Mouse (Mus musculus): ENCODE results near the gene Osbpl9. TPM values are rescaled to one million over a fixed set of nuclear protein-coding genes. Genes with fewer than 3 reads are reported as not detected.

Gene Osbpl9
- polyA plus RNA-seq, 1 experiment, result 63.0 TPM

- Histone ChIP-seq H3K4me2 (ENCODE audit: low read depth) (no peak overlapping the region), H3K4me3 (no peak overlapping the region), H3ac (ENCODE audit: control insufficient read depth, insufficient read length) (no peak overlapping the region), H3K79me2 (ENCODE audit: control insufficient read depth, insufficient read depth) (peaks cover 46% of the 10 kb centered on the region), H3K36me3 (ENCODE audit: control insufficient read depth, insufficient read depth) (no peaks in the 10 kb centered on the region), H3K27me3 (ENCODE audit: control insufficient read depth, insufficient read depth, insufficient read length) (no peaks in the 10 kb centered on the region)
- TF ChIP-seq MAX (IDR thresholded peaks at IDR 0.05; ENCODE audit: low read depth), result no peak
- TF ChIP-seq POLR2AphosphoS2 (IDR thresholded peaks at IDR 0.05; ENCODE audit: insufficient read length, low read depth), result no peak
These were observed 6.0 kb downstream of the Osbpl9 start for GRCm38 (mm10) chr4:109195900-109196629.

GRCm38 (mm10) chr4:109193886-109194285 lies 8.2 kb downstream of the Osbpl9 start:
- TF ChIP-seq E2F4 (IDR thresholded peaks at IDR 0.05; ENCODE audit: insufficient read depth) (no peak), POLR2AphosphoS2 (IDR thresholded peaks at IDR 0.05; ENCODE audit: insufficient read length, low read depth) (no peak), REST (IDR thresholded peaks at IDR 0.05; ENCODE audit: insufficient read depth, insufficient read length) (no peak), MYOG (IDR thresholded peaks at IDR 0.05; ENCODE audit: control insufficient read depth in 1 of 3, insufficient read depth in 1 of 3, insufficient read length in 2 of 3, low read depth in 2 of 3) (no peak), MYOD1 (IDR thresholded peaks at IDR 0.05; ENCODE audit: control insufficient read depth in 1 of 3, insufficient read length in 2 of 3, low read depth in 2 of 3) (no peak), USF1 (IDR thresholded peaks at IDR 0.05; ENCODE audit: low read depth) (no peak), MAX (IDR thresholded peaks at IDR 0.05; ENCODE audit: low read depth) (no peak), TCF3 (IDR thresholded peaks at IDR 0.05; ENCODE audit: insufficient read length, low read depth) (no peak)
- no peaks in the 10 kb centered on the region for H3K36me3 ChIP-seq (ENCODE audit: control insufficient read depth, insufficient read depth)
- no peak overlapping the region for H3K4me2 ChIP-seq (ENCODE audit: low read depth)
- no peaks in the 10 kb centered on the region for H3K27me3 ChIP-seq (ENCODE audit: control insufficient read depth, insufficient read depth, insufficient read length)
- peaks cover 43% of the 10 kb centered on the region for H3K79me2 ChIP-seq (ENCODE audit: control insufficient read depth, insufficient read depth)
- no peak overlapping the region for H3ac ChIP-seq (ENCODE audit: control insufficient read depth, insufficient read length)
- H3K4me3 ChIP-seq, result no peak overlapping the region

GRCm38 (mm10) chr4:109191598-109191997 lies 10.5 kb downstream of the Osbpl9 start:
- Histone ChIP-seq H3K4me2 (ENCODE audit: low read depth) (no peak overlapping the region), H3K4me3 (no peak overlapping the region)
- TF ChIP-seq POLR2A (IDR thresholded peaks at IDR 0.05; ENCODE audit: insufficient read length, low read depth) (no peak), REST (IDR thresholded peaks at IDR 0.05; ENCODE audit: insufficient read depth, insufficient read length) (no peak), MYOD1 (IDR thresholded peaks at IDR 0.05; ENCODE audit: control insufficient read depth in 1 of 3, insufficient read length in 2 of 3, low read depth in 2 of 3) (no peak), USF1 (IDR thresholded peaks at IDR 0.05; ENCODE audit: low read depth) (no peak), MYOG (IDR thresholded peaks at IDR 0.05; ENCODE audit: control insufficient read depth in 1 of 3, insufficient read depth in 1 of 3, insufficient read length in 2 of 3, low read depth in 2 of 3) (no peak), POLR2AphosphoS2 (IDR thresholded peaks at IDR 0.05; ENCODE audit: insufficient read length, low read depth) (no peak), MAX (IDR thresholded peaks at IDR 0.05; ENCODE audit: low read depth) (no peak), TCF12 (IDR thresholded peaks at IDR 0.05; ENCODE audit: insufficient read depth, poor library complexity, severe bottlenecking) (no peak), TCF3 (IDR thresholded peaks at IDR 0.05; ENCODE audit: insufficient read length, low read depth) (no peak), CEBPB (IDR thresholded peaks at IDR 0.05; ENCODE audit: insufficient read depth, poor library complexity, severe bottlenecking) (no peak), SRF (IDR thresholded peaks at IDR 0.05; ENCODE audit: control insufficient read depth, insufficient read length, low read depth) (no peak), E2F4 (IDR thresholded peaks at IDR 0.05; ENCODE audit: insufficient read depth) (no peak)

GRCm38 (mm10) chr4:109185616-109186405 lies 16.3 kb downstream of the Osbpl9 start:
- Histone ChIP-seq H3ac (ENCODE audit: control insufficient read depth, insufficient read length) (no peak overlapping the region), H3K27me3 (ENCODE audit: control insufficient read depth, insufficient read depth, insufficient read length) (no peaks in the 10 kb centered on the region), H3K36me3 (ENCODE audit: control insufficient read depth, insufficient read depth) (peaks cover 3% of the 10 kb centered on the region), H3K4me3 (no peak overlapping the region), H3K79me2 (ENCODE audit: control insufficient read depth, insufficient read depth) (peaks cover 23% of the 10 kb centered on the region), H3K4me2 (ENCODE audit: low read depth) (no peak overlapping the region)
- TF ChIP-seq POLR2A (IDR thresholded peaks at IDR 0.05; ENCODE audit: insufficient read length, low read depth) (no peak), E2F4 (IDR thresholded peaks at IDR 0.05; ENCODE audit: insufficient read depth) (no peak), MYOG (IDR thresholded peaks at IDR 0.05; ENCODE audit: control insufficient read depth in 1 of 3, insufficient read depth in 1 of 3, insufficient read length in 2 of 3, low read depth in 2 of 3) (no peak), POLR2AphosphoS2 (IDR thresholded peaks at IDR 0.05; ENCODE audit: insufficient read length, low read depth) (no peak)

More at GRCm38 (mm10) chr4:109191598-109191997, 10.5 kb downstream of the Osbpl9 start:
- Histone ChIP-seq H3K27me3 (ENCODE audit: control insufficient read depth, insufficient read depth, insufficient read length) (no peaks in the 10 kb centered on the region), H3K79me2 (ENCODE audit: control insufficient read depth, insufficient read depth) (peaks cover 40% of the 10 kb centered on the region), H3ac (ENCODE audit: control insufficient read depth, insufficient read length) (no peak overlapping the region), H3K36me3 (ENCODE audit: control insufficient read depth, insufficient read depth) (no peaks in the 10 kb centered on the region)

- H3K27me3 ChIP-seq (ENCODE audit: control insufficient read depth, insufficient read depth, insufficient read length), result no peaks in the 10 kb centered on the region
- no peaks in the 10 kb centered on the region for H3K36me3 ChIP-seq (ENCODE audit: control insufficient read depth, insufficient read depth)
- H3K4me2 ChIP-seq (ENCODE audit: low read depth), result peak overlapping the region; percentile 47
- H3K79me2 ChIP-seq (ENCODE audit: control insufficient read depth, insufficient read depth), result peaks cover 18% of the 10 kb centered on the region
- no peak overlapping the region for H3ac ChIP-seq (ENCODE audit: control insufficient read depth, insufficient read length)
- no peak overlapping the region for H3K4me3 ChIP-seq
- TF ChIP-seq MYOG (IDR thresholded peaks at IDR 0.05; ENCODE audit: control insufficient read depth in 1 of 3, insufficient read depth in 1 of 3, insufficient read length in 2 of 3, low read depth in 2 of 3) (no peak), POLR2AphosphoS2 (IDR thresholded peaks at IDR 0.05; ENCODE audit: insufficient read length, low read depth) (no peak), TCF12 (IDR thresholded peaks at IDR 0.05; ENCODE audit: insufficient read depth, poor library complexity, severe bottlenecking) (no peak), REST (IDR thresholded peaks at IDR 0.05; ENCODE audit: insufficient read depth, insufficient read length) (no peak), CEBPB (IDR thresholded peaks at IDR 0.05; ENCODE audit: insufficient read depth, poor library complexity, severe bottlenecking) (no peak), SRF (IDR thresholded peaks at IDR 0.05; ENCODE audit: control insufficient read depth, insufficient read length, low read depth) (no peak), TCF3 (IDR thresholded peaks at IDR 0.05; ENCODE audit: insufficient read length, low read depth) (no peak), MAX (IDR thresholded peaks at IDR 0.05; ENCODE audit: low read depth) (no peak), USF1 (IDR thresholded peaks at IDR 0.05; ENCODE audit: low read depth) (no peak), POLR2A (IDR thresholded peaks at IDR 0.05; ENCODE audit: insufficient read length, low read depth) (no peak), E2F4 (IDR thresholded peaks at IDR 0.05; ENCODE audit: insufficient read depth) (no peak)
These were observed 26.4 kb downstream of the Osbpl9 start for GRCm38 (mm10) chr4:109175677-109176076.
